Mouse (Mus musculus) heart, adult 2 months (tissue): ENCODE data around the gene Stard9.

Source experiments
- CTCF ChIP-seq: fragments of 200-600 bp; IDR thresholded peaks from 2 replicates; pipeline ENCODE4 v1.8.1; 2022; ENCODE audit warnings: antibody characterized with exemption, mild to moderate bottlenecking, moderate library complexity
- EP300 ChIP-seq: fragments of 200-500 bp; IDR thresholded peaks from 2 replicates; pipeline ENCODE4 v1.6.1; 2011; ENCODE audit warnings: low read depth, low read length, control low read depth; ENCODE audit not compliant: insufficient read depth

- TF ChIP-seq CTCF (peak; percentile 39), EP300 (0 out of 2 replicates have a peak, but pooled peaks have one; percentile 31)
Measured at GRCm38 (mm10) chr2:120731167-120731862, 102.4 kb downstream of the Stard9 start.
